Mouse (Mus musculus): Measurements from ENCODE around the gene Aatk.

Aatk gene

DNA sequence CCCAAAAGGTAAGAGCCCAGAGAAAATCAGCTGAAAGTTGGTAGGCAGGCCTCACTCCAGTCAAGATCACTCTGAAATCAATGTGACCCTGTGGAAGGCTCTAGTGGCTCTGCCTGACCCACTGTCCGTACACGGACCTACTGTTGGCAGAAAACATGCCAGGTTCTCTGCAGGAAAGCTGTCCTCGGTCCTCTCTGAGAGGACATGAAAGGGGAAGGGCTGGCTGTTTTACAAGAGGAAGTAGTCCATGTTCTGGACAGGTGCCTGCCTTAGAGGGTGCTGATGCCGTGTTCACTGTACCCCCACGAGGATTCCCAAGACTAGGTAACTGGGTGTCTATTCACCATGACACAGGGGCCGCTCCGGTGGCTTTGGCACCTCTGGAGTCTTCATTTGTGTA lies 59.1 kb downstream of the Aatk start:
- no peak for DNase-seq

DNA sequence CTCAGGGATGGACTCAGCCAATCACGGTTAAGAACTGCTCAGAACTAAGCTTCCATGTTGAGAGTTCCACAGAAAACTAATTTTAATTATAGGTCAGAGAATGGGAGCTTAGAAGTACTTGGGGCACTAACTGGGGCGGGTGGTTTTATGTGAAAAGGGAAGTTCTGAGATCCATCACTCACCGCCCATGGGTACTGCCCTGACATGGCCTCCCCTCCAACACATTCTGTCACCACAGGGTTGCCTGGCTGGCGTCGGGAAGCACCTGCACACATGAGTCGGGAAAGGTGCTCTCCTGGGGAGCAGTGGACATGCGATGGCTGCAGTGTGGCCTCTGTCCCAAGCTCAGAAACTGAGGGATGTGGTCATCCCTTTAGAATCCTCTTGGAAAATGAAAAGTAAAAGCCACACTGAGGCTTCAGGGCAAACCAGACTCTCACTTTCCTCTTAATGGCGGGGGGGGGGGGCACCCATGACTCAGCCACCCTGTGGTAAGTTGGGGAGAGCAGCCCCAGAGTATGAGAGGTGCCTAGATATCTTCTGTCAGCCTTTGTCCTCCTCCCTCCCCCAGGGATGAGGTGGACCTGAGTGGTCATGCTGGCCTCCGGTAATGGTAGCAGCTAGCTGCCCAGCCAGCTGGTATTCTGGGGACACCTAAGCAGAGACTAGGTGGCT lies 60.1 kb downstream of the Aatk start:
- no peak for DNase-seq

DNA sequence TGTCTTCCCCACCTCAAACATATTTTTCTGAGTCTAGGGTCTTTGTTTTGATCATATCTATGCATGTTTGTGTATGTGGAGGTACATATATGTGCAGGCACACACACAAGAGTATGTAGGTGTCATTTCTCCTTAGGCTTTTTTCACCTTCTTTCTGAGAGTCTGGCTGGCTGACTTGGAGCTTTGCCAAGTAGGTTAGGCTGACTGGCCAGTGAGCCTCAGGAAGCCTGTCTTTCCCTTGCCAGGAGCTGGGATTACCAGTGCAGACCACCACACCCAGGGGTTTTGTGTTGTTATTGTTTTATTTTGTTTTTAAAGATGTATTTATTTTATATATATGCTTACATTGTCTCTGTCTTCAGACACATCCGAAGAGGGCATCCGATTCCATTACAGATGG lies 63.8 kb downstream of the Aatk start:
- DNase-seq, result peak; percentile 37

DNA sequence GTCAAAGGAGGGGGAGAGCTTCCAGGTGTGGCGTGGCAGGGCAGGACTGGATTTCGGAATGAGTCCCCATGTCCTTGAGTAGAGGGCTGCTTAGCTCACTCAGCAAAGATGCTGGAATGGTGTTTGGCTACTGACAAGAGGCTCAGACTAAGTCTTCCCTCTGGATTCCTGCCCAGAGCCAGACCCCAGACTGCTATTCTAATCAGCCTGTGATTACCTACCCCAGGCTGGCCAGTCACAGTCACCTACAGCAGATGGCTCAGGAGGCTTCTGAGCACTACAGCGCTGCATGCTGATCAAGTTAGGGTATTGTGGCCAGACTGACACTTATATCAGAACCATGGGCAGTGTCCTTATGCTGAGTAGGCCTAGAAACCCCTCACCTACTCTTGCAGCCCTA lies 64.7 kb downstream of the Aatk start:
- no peak for DNase-seq

DNA sequence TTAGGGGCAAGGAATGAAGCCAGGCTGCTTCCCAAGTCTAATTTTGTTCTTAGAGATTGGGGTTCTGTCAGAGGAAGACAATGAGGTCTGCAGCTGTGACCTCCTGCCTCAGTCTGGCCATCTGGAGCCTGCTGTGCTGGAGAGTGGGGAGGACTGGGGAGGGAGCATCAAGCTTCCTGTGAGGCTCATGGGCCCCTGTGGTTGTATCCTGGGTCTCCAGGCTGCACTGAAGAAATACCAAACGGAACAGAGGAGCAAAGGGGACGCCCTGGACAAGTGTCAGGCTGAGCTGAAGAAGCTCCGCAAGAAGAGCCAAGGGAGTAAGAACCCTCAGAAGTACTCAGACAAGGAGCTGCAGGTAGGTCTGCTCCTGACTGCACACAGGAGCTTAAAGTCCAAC lies 65.2 kb downstream of the Aatk start:
- DNase-seq, result no peak

DNA sequence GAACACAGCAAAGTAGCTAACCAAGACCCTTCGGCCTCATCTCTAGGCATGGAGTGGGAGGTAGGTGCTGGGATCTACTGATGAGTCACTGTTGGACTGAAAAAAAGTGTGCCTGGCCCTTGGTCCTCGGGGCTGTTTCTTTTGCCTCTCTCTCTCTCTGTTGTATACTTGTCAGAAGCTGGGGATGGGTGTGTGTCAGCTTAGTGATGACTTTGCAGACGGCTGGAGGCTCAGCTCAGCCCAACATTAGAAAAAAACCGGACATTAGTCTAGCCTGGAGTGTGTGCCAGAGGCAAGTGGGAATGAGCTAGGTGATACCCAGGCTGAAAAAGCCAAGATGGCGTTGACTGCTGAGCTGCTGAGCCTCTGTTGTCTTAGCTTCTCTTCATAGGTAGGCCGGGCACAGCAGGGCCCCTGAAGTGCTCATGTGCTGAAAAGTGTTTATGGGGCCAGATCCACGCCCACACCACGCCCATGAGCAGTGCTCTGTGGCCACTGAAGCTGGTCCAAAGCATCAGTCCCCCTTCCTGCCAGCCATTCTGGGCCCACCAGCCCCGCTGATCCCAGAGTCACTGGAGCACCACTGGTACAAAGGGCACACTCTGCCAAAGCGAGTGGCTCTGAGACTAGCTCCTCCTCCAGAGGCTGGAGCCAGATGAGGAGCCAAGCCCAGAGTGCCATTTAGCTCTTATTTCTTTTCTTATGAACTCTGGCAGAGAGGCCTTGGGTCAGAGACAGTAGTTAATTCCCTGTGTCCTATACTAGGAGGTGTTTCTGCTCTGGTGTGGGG lies 67.2 kb downstream of the Aatk start:
- DNase-seq, result peak; percentile 76

DNA sequence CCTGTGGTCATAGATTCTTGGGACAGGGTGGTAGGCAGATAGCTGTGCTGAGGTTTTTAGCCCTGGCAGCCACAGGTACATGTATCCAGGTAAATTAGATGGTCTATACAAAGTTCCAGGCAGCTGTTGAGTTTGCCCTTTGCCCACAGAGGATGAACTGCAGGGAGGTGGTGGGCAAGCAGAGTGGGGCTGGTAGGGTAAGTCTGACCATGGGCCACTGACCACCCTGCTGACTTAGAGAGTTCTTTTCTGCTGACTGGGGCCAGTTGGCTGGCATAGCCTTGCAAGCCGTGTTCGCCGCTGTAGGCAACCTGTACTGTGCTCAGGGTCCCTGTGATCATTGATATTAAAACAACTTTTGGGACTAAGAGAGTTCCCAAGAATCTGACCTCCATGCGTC lies 68.3 kb downstream of the Aatk start:
- DNase-seq, result peak; percentile 53

DNA sequence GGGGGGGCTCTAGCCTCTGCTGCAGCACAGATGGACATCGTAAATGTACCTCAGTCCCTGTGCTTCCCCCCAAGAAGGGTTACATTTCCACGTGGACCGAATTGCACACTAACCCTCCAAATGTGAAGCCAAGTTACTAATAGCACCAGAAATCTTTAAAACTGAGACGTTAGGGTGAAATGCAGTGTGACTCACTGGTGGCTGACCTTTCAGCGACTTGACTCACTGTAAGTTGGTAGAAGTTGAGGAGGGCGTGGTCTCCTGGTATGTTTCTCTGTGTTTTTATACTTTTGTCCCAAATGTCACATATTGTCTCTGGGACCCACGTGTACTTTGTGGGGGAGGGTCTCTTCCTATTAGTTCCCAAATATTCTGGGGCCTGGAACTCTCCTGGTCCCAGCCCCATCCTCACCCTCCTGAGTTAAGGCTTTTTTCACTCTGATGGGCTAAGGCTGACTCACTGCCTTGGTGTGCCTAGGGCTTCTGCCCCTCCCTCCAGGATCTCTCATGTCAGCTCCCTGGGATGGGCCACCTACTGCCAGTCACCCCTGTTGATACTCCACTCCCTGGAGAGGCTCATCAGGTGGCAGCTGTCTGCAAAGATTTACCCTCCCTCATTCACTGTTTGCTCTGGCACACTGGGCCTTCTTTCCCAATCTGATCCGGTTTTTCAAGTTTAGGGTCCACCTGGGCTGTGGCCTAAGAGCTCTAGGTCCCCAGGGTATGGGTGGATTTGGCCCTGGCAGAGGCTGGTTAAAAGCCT lies 71.0 kb downstream of the Aatk start:
- no peak for DNase-seq

DNA sequence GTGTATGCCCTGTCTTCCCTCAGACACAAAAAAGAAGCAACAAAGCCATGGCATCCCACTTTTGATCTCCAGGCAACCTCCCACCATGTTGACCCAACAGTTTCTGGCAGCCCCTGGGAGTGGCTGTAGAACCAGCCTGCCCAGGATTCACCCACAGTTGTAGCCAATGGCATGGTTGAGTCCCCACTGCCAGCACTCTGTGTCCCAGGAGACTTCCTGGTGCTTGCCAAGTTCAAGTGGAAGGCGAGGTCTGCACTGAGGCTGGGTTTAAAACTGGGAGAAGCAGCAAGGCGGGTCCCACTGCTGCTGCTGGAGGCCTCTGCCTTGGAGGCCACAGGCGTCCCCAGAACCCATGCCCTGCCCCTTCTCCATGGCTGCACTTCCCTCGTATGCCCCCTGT lies 73.2 kb downstream of the Aatk start:
- no peak for DNase-seq

DNA sequence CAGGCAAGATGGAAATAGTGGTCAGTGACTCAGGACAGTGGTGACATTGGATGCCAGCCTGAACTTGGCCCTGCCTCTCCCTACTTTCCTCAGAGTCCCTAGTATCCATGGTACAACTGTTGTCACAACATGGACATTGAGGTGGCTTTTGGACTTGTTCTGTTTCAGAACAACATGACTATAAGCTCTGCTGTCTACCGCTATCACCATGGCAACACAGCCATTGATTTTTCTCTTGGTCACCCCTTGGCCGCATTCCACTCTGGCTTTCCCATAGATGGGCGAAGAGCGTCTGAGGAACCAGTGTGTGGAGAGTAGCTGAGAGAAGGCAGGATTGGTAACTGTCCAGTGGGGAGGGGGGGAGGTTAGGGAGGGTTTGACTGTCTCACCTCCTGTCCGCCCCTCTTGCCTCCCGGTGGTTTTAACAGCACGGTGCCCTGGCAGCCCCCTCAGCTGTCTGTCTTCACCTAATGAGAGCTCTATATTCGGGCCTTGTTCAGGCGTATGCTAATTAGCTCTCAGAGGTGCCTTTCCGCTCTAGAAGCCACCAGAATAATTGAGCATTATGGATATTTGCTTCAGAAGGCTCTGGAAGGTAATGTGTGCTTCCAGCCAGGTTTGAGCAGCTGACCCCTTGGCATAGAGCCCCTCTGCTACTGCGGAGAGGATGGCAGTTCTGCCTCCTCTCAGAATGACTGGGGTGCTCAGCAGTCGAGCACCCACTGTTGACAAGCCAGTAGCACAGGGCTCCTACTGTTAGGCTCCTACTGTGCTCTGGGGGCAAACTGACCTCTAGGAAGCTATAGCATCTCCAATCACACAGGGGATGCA lies 76.7 kb downstream of the Aatk start:
- DNase-seq, result no peak

DNA sequence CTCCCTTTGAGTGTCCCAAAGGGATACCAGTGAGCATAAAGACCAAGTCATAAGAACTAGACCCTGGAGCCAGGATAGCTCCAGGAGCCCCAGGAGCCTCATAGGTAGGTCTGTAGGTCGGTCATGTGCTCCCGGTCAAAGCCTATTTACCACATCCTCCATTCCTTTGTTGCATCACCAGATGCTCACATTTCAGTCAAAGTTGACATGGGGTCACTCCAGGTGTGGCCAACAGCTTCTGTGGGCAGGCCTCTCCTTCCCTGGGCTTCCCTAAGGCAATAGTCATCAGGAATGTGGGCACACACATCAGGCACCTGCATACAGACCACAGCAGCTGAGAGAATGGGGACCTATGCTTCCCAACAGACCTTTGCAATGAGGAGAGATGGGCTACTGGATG lies 79.1 kb downstream of the Aatk start:
- DNase-seq, result no peak

DNA sequence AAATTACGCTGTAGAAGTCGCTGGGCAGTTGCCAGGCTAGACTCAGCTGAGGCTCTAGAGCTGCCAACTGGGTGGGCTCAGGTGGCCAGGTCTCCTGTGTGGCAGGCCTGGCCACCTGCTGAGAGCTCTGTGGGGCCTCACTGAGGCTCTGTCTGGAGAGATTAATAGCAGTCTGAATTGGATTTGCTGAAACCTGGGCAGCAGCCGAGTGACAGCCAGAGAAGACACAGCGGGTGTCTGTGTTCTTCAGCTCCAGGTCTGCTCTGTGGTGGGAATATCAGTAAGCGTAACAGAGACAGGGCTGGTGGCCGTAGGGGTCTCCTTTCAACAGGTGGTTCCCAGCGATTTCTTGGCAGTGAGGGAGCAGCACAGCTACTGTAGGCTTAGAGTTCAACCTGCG lies 79.6 kb downstream of the Aatk start:
- DNase-seq, result no peak

DNA sequence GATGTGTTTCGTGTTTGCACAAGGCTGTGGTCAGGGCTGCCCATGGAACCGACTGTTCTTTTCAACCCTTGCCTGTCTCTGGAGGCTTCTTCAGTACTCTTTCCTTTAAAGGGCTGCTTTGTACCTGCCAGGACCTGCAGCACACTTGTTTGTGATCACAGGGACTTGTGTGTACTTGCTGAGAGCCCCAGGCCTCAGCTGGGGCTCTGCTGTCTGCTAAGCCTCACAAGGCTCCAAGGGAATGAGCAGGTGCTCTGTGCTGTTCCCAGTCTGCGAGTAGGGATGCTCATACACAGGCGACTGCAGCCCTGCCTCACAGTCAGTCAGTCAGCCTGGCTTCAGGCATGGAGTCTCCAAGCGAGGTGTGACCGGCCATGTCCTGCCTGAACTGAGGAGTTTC lies 80.7 kb downstream of the Aatk start:
- no peak for DNase-seq

DNA sequence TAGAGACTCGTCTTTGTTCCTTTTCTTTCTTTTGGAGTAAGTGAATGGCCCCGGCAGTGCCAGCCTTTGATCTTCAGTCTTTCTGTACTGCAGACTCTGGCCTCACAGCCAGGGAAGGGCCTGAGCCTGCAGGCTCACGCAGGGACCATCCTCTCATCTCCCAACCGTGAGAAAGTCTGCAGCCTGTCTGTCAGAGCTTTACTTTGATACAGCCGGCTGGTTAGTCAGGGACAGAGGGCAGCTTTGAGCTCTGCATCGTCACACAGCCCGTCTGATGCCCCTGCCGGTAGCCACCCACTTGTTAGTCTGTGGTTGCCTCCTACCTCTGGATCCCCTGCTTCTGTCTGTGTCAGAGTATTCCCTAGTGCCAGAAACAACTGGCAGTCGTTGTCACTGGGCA lies 81.9 kb downstream of the Aatk start:
- no peak for DNase-seq

DNA sequence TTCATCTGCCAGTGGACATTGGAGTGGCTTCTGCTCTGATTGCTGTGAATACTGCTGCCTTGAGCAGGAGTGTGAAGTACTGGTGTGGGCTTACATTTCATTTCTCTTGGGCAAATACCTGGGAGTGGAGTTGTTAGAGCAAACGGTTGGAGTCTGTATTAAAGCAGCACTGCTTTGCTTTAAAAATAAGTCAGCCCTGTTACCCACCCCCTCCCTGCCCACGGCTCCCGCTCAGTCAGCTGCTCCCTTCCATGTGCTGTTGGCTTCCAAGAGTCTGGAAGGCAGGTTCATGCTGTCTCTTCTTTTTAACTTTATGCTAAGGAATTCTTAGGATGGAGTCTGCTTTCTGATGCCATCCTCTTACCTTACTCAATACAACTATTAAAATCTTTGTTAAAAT lies 85.5 kb downstream of the Aatk start:
- DNase-seq, result no peak

DNA sequence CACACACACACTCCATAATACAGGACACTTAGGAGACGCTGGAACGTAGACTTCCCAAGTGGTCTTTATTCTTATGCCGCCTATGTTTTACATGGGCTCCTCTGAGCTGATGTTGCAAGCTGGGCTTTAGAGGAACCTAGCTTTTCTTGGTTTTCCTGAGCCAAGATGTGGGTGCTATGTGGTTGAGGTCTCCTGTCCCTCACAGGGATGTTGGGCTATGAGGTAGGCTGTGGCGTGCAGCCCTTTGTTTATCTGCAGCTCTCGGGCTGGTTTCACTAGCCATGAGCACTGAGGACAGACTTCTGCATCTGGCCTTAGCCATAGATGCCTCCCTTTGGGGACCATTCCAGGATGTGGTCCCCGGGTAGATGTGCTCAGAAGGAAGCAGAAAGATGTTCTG lies 86.3 kb downstream of the Aatk start:
- DNase-seq, result no peak

DNA sequence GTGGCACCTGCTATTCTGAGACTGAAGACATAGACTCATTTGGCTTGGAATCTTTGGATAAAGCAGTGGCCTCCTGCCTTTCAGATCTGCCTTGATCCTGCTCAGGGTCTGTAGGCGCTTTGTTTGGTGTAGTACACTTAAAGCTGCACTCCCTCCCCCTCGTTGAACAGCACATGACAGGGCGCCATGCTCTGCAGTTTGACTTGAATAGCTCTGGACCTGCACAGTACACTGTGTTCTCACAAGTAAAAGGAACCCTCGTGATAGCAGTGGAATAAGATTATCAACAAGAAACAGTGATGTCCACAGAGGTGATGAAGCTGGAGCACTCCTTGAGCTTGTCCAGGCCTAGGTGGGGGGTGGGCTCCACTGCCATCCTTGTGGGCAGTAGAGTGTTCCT lies 87.3 kb downstream of the Aatk start:
- DNase-seq, result no peak

DNA sequence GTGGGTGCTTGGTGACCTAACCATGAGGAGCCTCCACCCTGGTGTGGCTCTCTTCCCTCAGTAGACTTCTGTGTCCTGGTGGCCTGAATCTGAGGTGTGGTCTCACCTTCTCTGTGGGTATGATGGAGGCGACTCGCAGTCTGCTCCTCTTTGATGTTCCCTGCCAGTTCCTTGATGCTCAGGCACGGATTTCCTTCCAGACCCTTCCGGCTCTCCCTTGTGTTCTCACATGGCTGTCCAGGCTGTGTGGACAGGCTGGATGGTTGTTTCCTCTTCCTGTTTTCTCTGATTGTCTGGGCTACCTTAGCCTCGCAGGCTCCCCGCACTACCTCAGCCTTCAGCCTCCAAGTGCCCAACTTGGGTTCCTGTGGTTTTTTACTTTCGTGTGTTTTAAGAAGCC lies 88.1 kb downstream of the Aatk start:
- DNase-seq, result no peak

Measured in kidney, adult 9 months (tissue).